Mouse (Mus musculus) left cerebral cortex, postnatal 10 days (tissue): ENCODE data around the gene Slc36a1. TPM values are rescaled to one million over a fixed set of nuclear protein-coding genes. Genes with fewer than 3 reads are reported as not detected.
A peak's percentile ranks its signal among the peaks of the same experiment; 100 is the strongest.

Experiments
- DNase-seq, 2 experiments: peaks; one replicate each; pipeline ENCODE4 v3.0.0; 2021 to 2022; ENCODE audit warnings: low spot score in 2 of 2, mixed read lengths in 1 of 2; ENCODE audit errors: extremely low spot score in 1 of 2
- intact Hi-C: fragments of 180-260 bp; cut with DNase I; formaldehyde crosslinking; loops from one replicate; pipeline ENCODE4 v1.15.1; 2025
- total RNA-seq, 2 experiments: library from RNA; stranded (reverse); gene quantifications; 2 replicates each; pipeline ENCODE4 v1.2.3; 2021

The Slc36a1 gene
- 10 to 100 TPM; 58.5 to 59.0 TPM for total RNA-seq

- intact Hi-C loops: loop anchor here (2.0 to 5.0 kb wide), 3 partner anchors 33 to 243 kb away; no protein-coding TSS in a partner anchor
- peak; percentile 95 to 98 for DNase-seq
Measured at GRCm38 (mm10) chr11:55204159-55204596, at the start of gene Slc36a1. TSS of gene Slc36a1 (plus strand) at chr11:55204350.

GRCm38 (mm10) chr11:55154398-55155069, 49.6 kb upstream of the Slc36a1 start:
- no peak for DNase-seq
- intact Hi-C loops: loop anchor here (5.0 kb wide), 1 partner anchor 157 kb away; no protein-coding TSS in a partner anchor

- intact Hi-C loops: loop anchor here (5.0 kb wide), 1 partner anchor 158 kb away; no protein-coding TSS in a partner anchor
Measured at GRCm38 (mm10) chr11:55155070-55155421, 49.1 kb upstream of the Slc36a1 start.

GRCm38 (mm10) chr11:55158785-55159359, 45.3 kb upstream of the Slc36a1 start:
- intact Hi-C loops: loop anchor here (5.0 kb wide), 1 partner anchor 162 kb away; no protein-coding TSS in a partner anchor
- peak; percentile 74 to 84 for DNase-seq

More at GRCm38 (mm10) chr11:55155070-55155421, 49.1 kb upstream of the Slc36a1 start:
- DNase-seq: no peak

- peak; percentile 23 to 52 for DNase-seq
- intact Hi-C loops: no loop called here
Measured at GRCm38 (mm10) chr11:55162670-55163069, 41.5 kb upstream of the Slc36a1 start.

GRCm38 (mm10) chr11:55164723-55165122, 39.4 kb upstream of the Slc36a1 start:
- intact Hi-C loops: no loop called here

GRCm38 (mm10) chr11:55165748-55166147, 38.4 kb upstream of the Slc36a1 start:
- DNase-seq: no peak
- intact Hi-C loops: no loop called here

More at GRCm38 (mm10) chr11:55164723-55165122, 39.4 kb upstream of the Slc36a1 start:
- DNase-seq: peak in 1 of 2 experiments; percentile 38

- intact Hi-C loops: no loop called here
- DNase-seq: no peak
Measured at GRCm38 (mm10) chr11:55168504-55168903, 35.6 kb upstream of the Slc36a1 start.

- intact Hi-C loops: no loop called here
- DNase-seq: no peak
Measured at GRCm38 (mm10) chr11:55168914-55169313, 35.2 kb upstream of the Slc36a1 start.

GRCm38 (mm10) chr11:55170501-55170900, 33.6 kb upstream of the Slc36a1 start:
- DNase-seq: no peak
- intact Hi-C loops: no loop called here

GRCm38 (mm10) chr11:55178830-55179229, 25.3 kb upstream of the Slc36a1 start:
- DNase-seq: no peak
- intact Hi-C loops: no loop called here

GRCm38 (mm10) chr11:55179856-55180255, 24.3 kb upstream of the Slc36a1 start:
- intact Hi-C loops: no loop called here
- no peak for DNase-seq

GRCm38 (mm10) chr11:55183124-55183523, 21.0 kb upstream of the Slc36a1 start:
- no peak for DNase-seq
- intact Hi-C loops: no loop called here

- DNase-seq: no peak
- intact Hi-C loops: no loop called here
Measured at GRCm38 (mm10) chr11:55184246-55184645, 19.9 kb upstream of the Slc36a1 start.

- intact Hi-C loops: no loop called here
- DNase-seq: no peak
Measured at GRCm38 (mm10) chr11:55184733-55185291, 19.3 kb upstream of the Slc36a1 start, which contains the start of gene Slc36a2. TSS of gene Slc36a2 (minus strand) at chr11:55185077.

- no peak for DNase-seq
- intact Hi-C loops: no loop called here
Measured at GRCm38 (mm10) chr11:55187292-55187691, 16.9 kb upstream of the Slc36a1 start.

- DNase-seq: no peak
- intact Hi-C loops: no loop called here
Measured at GRCm38 (mm10) chr11:55187777-55188176, 16.4 kb upstream of the Slc36a1 start.

- intact Hi-C loops: no loop called here
Measured at GRCm38 (mm10) chr11:55190216-55190615, 13.9 kb upstream of the Slc36a1 start.

GRCm38 (mm10) chr11:55197086-55197485, 7.1 kb upstream of the Slc36a1 start:
- intact Hi-C loops: no loop called here

More at GRCm38 (mm10) chr11:55190216-55190615, 13.9 kb upstream of the Slc36a1 start:
- no peak for DNase-seq

More at GRCm38 (mm10) chr11:55197086-55197485, 7.1 kb upstream of the Slc36a1 start:
- DNase-seq: no peak
